In genomic region chr13:24776146-24776844, GRCm38 (mm10) we compare ENCODE assay signal across 9 mouse cellular contexts. TPM values are rescaled to one million over a fixed set of nuclear protein-coding genes. Genes with fewer than 3 reads are reported as not detected.
DNase-seq lines count a peak whose midpoint lies in the region; ATAC-seq lines count a peak whose summit lies in the region.
"Had no signal": no experiment of that assay in that cellular context is flagged by ENCODE, and none has a peak within 500 bp of the region (broad histone marks: within the 10 kb centered on the region; RNA-seq: fewer than 3 reads in every experiment).

No protein-coding gene starts in this region.

- no peak overlapping the region for H3K4me2 ChIP-seq in hindbrain, embryonic 11.5 days (replicated peaks; ENCODE audit: low read depth, low read length)
- H3K4me2 ChIP-seq in hindbrain, embryonic 13.5 days: no peak overlapping the region
- H3K4me2 ChIP-seq: embryonic facial prominence, embryonic 15.5 days had no signal

- H3K9ac ChIP-seq in hindbrain, embryonic 11.5 days (ENCODE audit: low read depth, low read length): no peak overlapping the region
- no peak overlapping the region for H3K9ac ChIP-seq in hindbrain, embryonic 13.5 days
- H3K9ac ChIP-seq: embryonic facial prominence, embryonic 15.5 days had no signal

- WGBS in hindbrain, embryonic 11.5 days: 59% methylated on average over 7 of the region's 7 CpGs
- 52% methylated on average over 7 of the region's 7 CpGs for WGBS in hindbrain, embryonic 13.5 days

- ATAC-seq in hindbrain, embryonic 11.5 days (ENCODE audit: low FRiP score): no peak
- no peak for ATAC-seq in hindbrain, embryonic 13.5 days (ENCODE audit: low FRiP score)
- ATAC-seq in megakaryocyte-erythroid progenitor cell, adult 5-6 weeks (replicated peaks; ENCODE audit: low FRiP score, low TSS enrichment, poor library complexity, severe bottlenecking): peak; percentile 85

- no peaks in the 10 kb centered on the region for H3K36me3 ChIP-seq in hindbrain, embryonic 11.5 days (ENCODE audit: control insufficient read depth, insufficient read depth, low read length)
- no peaks in the 10 kb centered on the region for H3K36me3 ChIP-seq in hindbrain, embryonic 13.5 days
- H3K36me3 ChIP-seq: embryonic facial prominence, embryonic 15.5 days had no signal

- peak; percentile 75 for DNase-seq in hindbrain, embryonic 11.5 days (ENCODE audit: low spot score)
- peak; percentile 67 for DNase-seq in T-cell, adult 2 months (ENCODE audit: low spot score)
- peak; percentile 45 to 69 for DNase-seq in cerebellum, postnatal 25 days
- peak; percentile 66 for DNase-seq in heart, postnatal 4 days
- DNase-seq in left cerebral cortex, adult 18-20 months (ENCODE audit: low spot score in 2 of 2): peak; percentile 39 to 43
- DNase-seq in testis, postnatal 14 days (ENCODE audit: low spot score): peak; percentile 35

- no peak overlapping the region for H3K4me3 ChIP-seq in hindbrain, embryonic 11.5 days (ENCODE audit: low read depth, low read length)
- no peak overlapping the region for H3K4me3 ChIP-seq in hindbrain, embryonic 13.5 days
- H3K4me3 ChIP-seq: embryonic facial prominence, embryonic 15.5 days had no signal

- no peak overlapping the region for H3K27ac ChIP-seq in hindbrain, embryonic 11.5 days (ENCODE audit: low read depth, low read length)
- no peak overlapping the region for H3K27ac ChIP-seq in hindbrain, embryonic 13.5 days
- H3K27ac ChIP-seq: embryonic facial prominence, embryonic 15.5 days had no signal

- no peaks in the 10 kb centered on the region for H3K27me3 ChIP-seq in hindbrain, embryonic 11.5 days (ENCODE audit: control insufficient read depth, insufficient read depth, low read length)
- H3K27me3 ChIP-seq in hindbrain, embryonic 13.5 days: no peaks in the 10 kb centered on the region
- H3K27me3 ChIP-seq: embryonic facial prominence, embryonic 15.5 days had no signal

- no peaks in the 10 kb centered on the region for H3K4me1 ChIP-seq in hindbrain, embryonic 11.5 days (replicated peaks; ENCODE audit: control insufficient read depth, insufficient read depth, low read length)
- no peaks in the 10 kb centered on the region for H3K4me1 ChIP-seq in hindbrain, embryonic 13.5 days (replicated peaks)
- H3K4me1 ChIP-seq: embryonic facial prominence, embryonic 15.5 days had no signal

- H3K9me3 ChIP-seq in hindbrain, embryonic 11.5 days (ENCODE audit: control insufficient read depth, low read length): no peaks in the 10 kb centered on the region
- no peaks in the 10 kb centered on the region for H3K9me3 ChIP-seq in hindbrain, embryonic 13.5 days
- H3K9me3 ChIP-seq: embryonic facial prominence, embryonic 15.5 days had no signal

RNA-seq across cellular contexts. Expression of gene Gmnn, which starts 14.6 kb away (rescaled TPM):
- 126 and 128 TPM in 2 replicates for polyA plus RNA-seq in hindbrain, embryonic 11.5 days (2014; fragmentation: Nextera tagmentation; extraction: Ambion mirVana)
- 28.0 and 28.1 TPM in 2 replicates for polyA plus RNA-seq in hindbrain, embryonic 13.5 days (2015; fragmentation: Nextera tagmentation; extraction: Ambion mirVana)
- total RNA-seq in heart, postnatal 4 days (2021): 10 to 100 TPM; 69.9 to 75.8 TPM
- 1 to 10 TPM; 2.7 to 4.2 TPM for total RNA-seq in left cerebral cortex, adult 18-20 months (2021)
- total RNA-seq in megakaryocyte-erythroid progenitor cell, adult 5-6 weeks (2014; fragmentation: Nextera tagmentation): 156 and 206 TPM in 2 replicates
- total RNA-seq in megakaryocyte-erythroid progenitor cell, adult 5-6 weeks (2017): 222 and 297 TPM in 2 replicates

RNA-seq across cellular contexts. Expression of gene BC005537, which starts 25.2 kb away (rescaled TPM):
- 23.4 and 39.7 TPM in 2 replicates for polyA plus RNA-seq in hindbrain, embryonic 11.5 days (2014; fragmentation: Nextera tagmentation; extraction: Ambion mirVana)
- polyA plus RNA-seq in hindbrain, embryonic 13.5 days (2015; fragmentation: Nextera tagmentation; extraction: Ambion mirVana): 22.6 and 23.4 TPM in 2 replicates
- 100 to 1,000 TPM; 156 to 166 TPM for total RNA-seq in heart, postnatal 4 days (2021)
- 100 to 1,000 TPM; 150 to 154 TPM for total RNA-seq in left cerebral cortex, adult 18-20 months (2021)
- total RNA-seq in megakaryocyte-erythroid progenitor cell, adult 5-6 weeks (2014; fragmentation: Nextera tagmentation): 91.9 and 121 TPM in 2 replicates
- 42.4 and 44.0 TPM in 2 replicates for total RNA-seq in megakaryocyte-erythroid progenitor cell, adult 5-6 weeks (2017)

RNA-seq across cellular contexts. Expression of gene Armh2, which starts 35.3 kb away (rescaled TPM):
- not detected in 2 replicates for polyA plus RNA-seq in hindbrain, embryonic 11.5 days (2014; fragmentation: Nextera tagmentation; extraction: Ambion mirVana)
- not detected in 2 replicates for polyA plus RNA-seq in hindbrain, embryonic 13.5 days (2015; fragmentation: Nextera tagmentation; extraction: Ambion mirVana)
- total RNA-seq in heart, postnatal 4 days (2021): not detected
- not detected for total RNA-seq in left cerebral cortex, adult 18-20 months (2021)
- not detected in 2 replicates for total RNA-seq in megakaryocyte-erythroid progenitor cell, adult 5-6 weeks (2014; fragmentation: Nextera tagmentation)
- 2.1 TPM in 1 of 2 replicates, not detected in the other for total RNA-seq in megakaryocyte-erythroid progenitor cell, adult 5-6 weeks (2017)
- polyA plus RNA-seq: embryonic facial prominence, embryonic 15.5 days had no signal

RNA-seq across cellular contexts. Expression of gene Acot13, which starts 55.0 kb away (rescaled TPM):
- polyA plus RNA-seq in hindbrain, embryonic 11.5 days (2014; fragmentation: Nextera tagmentation; extraction: Ambion mirVana): 51.3 and 58.6 TPM in 2 replicates
- 47.1 and 48.5 TPM in 2 replicates for polyA plus RNA-seq in hindbrain, embryonic 13.5 days (2015; fragmentation: Nextera tagmentation; extraction: Ambion mirVana)
- total RNA-seq in heart, postnatal 4 days (2021): 100 to 1,000 TPM; 233 to 245 TPM
- 10 to 100 TPM; 89.4 to 91.9 TPM for total RNA-seq in left cerebral cortex, adult 18-20 months (2021)
- total RNA-seq in megakaryocyte-erythroid progenitor cell, adult 5-6 weeks (2014; fragmentation: Nextera tagmentation): 39.4 and 69.5 TPM in 2 replicates
- total RNA-seq in megakaryocyte-erythroid progenitor cell, adult 5-6 weeks (2017): 80.5 and 87.5 TPM in 2 replicates

RNA-seq across cellular contexts. Expression of gene Tdp2, which starts 55.2 kb away (rescaled TPM):
- polyA plus RNA-seq in hindbrain, embryonic 11.5 days (2014; fragmentation: Nextera tagmentation; extraction: Ambion mirVana): 78.9 and 79.4 TPM in 2 replicates
- polyA plus RNA-seq in hindbrain, embryonic 13.5 days (2015; fragmentation: Nextera tagmentation; extraction: Ambion mirVana): 40.6 and 41.2 TPM in 2 replicates
- total RNA-seq in heart, postnatal 4 days (2021): 10 to 100 TPM; 16.9 to 21.0 TPM
- total RNA-seq in left cerebral cortex, adult 18-20 months (2021): 10 to 100 TPM; 21.5 to 23.0 TPM
- 61.6 and 87.7 TPM in 2 replicates for total RNA-seq in megakaryocyte-erythroid progenitor cell, adult 5-6 weeks (2014; fragmentation: Nextera tagmentation)
- 61.8 and 64.1 TPM in 2 replicates for total RNA-seq in megakaryocyte-erythroid progenitor cell, adult 5-6 weeks (2017)

Comparison
In these comparisons a context has a peak if more than half of its experiments do, and no peak if none do; other contexts are left out.
1. RNA of gene Gmnn, which starts 14.6 kb away (total RNA-seq): 156 to 297 TPM in megakaryocyte-erythroid progenitor cell, adult 5-6 weeks and 69.9 to 75.8 TPM in heart, postnatal 4 days; 2.7 to 4.2 TPM in left cerebral cortex, adult 18-20 months; every median in the first group is over 10 times any median in the second.
2. Peak in every context shown above with its lines, with median percentiles within 50 percentile points of each other: DNase-seq.